Mouse (Mus musculus): ENCODE data around the gene Ptov1. TPM values are rescaled to one million over a fixed set of nuclear protein-coding genes. Genes with fewer than 3 reads are reported as not detected.

Gene Ptov1
- polyA plus RNA-seq, 1 experiment from 2014 or later: 458 TPM

MicroRNAs within 50 kb of the gene (microRNA counts, 519-probe panel; counts per million panel counts)
- not detected for microRNA mmu-miR-707

Small RNAs within 50 kb of the gene (microRNA-seq; reads per million reads assigned to microRNA genes)
- not detected for gene Mir707

Other genes starting within 250 kb of the Ptov1 start
- 0.74 and 1.1 TPM in 2 replicates for gene Myh14, start 198.9 kb downstream of the Ptov1 start, polyA plus RNA-seq (2014; fragmentation: Nextera tagmentation; extraction: Ambion mirVana)
- not detected in 2 replicates for gene Izumo2, start 161.0 kb downstream of the Ptov1 start, polyA plus RNA-seq (2014; fragmentation: Nextera tagmentation; extraction: Ambion mirVana)
- gene Vrk3, start 121.4 kb downstream of the Ptov1 start, polyA plus RNA-seq (2014; fragmentation: Nextera tagmentation; extraction: Ambion mirVana): 32.0 and 33.5 TPM in 2 replicates
- 1.2 and 1.3 TPM in 2 replicates for gene Zfp473, start 118.7 kb downstream of the Ptov1 start, polyA plus RNA-seq (2014; fragmentation: Nextera tagmentation; extraction: Ambion mirVana)
- gene Nup62, start 53.7 kb downstream of the Ptov1 start, polyA plus RNA-seq (2014; fragmentation: Nextera tagmentation; extraction: Ambion mirVana): 40.4 and 43.6 TPM in 2 replicates
- gene Il4i1, start 53.4 kb downstream of the Ptov1 start, polyA plus RNA-seq (2014; fragmentation: Nextera tagmentation; extraction: Ambion mirVana): 1.0 and 1.2 TPM in 2 replicates
- gene Atf5, start 53.1 kb downstream of the Ptov1 start, polyA plus RNA-seq (2014; fragmentation: Nextera tagmentation; extraction: Ambion mirVana): 4.2 and 4.7 TPM in 2 replicates
- 70.4 and 75.4 TPM in 2 replicates for gene Akt1s1, start 20.8 kb downstream of the Ptov1 start, polyA plus RNA-seq (2014; fragmentation: Nextera tagmentation; extraction: Ambion mirVana)
- gene Tbc1d17, start 20.7 kb downstream of the Ptov1 start, polyA plus RNA-seq (2014; fragmentation: Nextera tagmentation; extraction: Ambion mirVana): 79.6 and 105 TPM in 2 replicates
- gene Pnkp, start 12.6 kb downstream of the Ptov1 start, polyA plus RNA-seq (2014; fragmentation: Nextera tagmentation; extraction: Ambion mirVana): 30.0 and 31.7 TPM in 2 replicates
- gene Med25, start 22.9 kb upstream of the Ptov1 start, polyA plus RNA-seq (2014; fragmentation: Nextera tagmentation; extraction: Ambion mirVana): 75.4 and 94.0 TPM in 2 replicates
- 18.2 and 18.3 TPM in 2 replicates for gene Fuz, start 26.3 kb upstream of the Ptov1 start, polyA plus RNA-seq (2014; fragmentation: Nextera tagmentation; extraction: Ambion mirVana)
- gene Ap2a1, start 59.7 kb upstream of the Ptov1 start, polyA plus RNA-seq (2014; fragmentation: Nextera tagmentation; extraction: Ambion mirVana): 85.6 and 99.3 TPM in 2 replicates
- not detected in 2 replicates for gene Tsks, start 73.4 kb upstream of the Ptov1 start, polyA plus RNA-seq (2014; fragmentation: Nextera tagmentation; extraction: Ambion mirVana)
- gene Cpt1c, start 105.1 kb upstream of the Ptov1 start, polyA plus RNA-seq (2014; fragmentation: Nextera tagmentation; extraction: Ambion mirVana): 37.3 and 41.0 TPM in 2 replicates
- 241 and 274 TPM in 2 replicates for gene Prmt1, start 116.8 kb upstream of the Ptov1 start, polyA plus RNA-seq (2014; fragmentation: Nextera tagmentation; extraction: Ambion mirVana)
- gene Irf3, start 127.9 kb upstream of the Ptov1 start, polyA plus RNA-seq (2014; fragmentation: Nextera tagmentation; extraction: Ambion mirVana): 52.7 and 60.6 TPM in 2 replicates
- 20.0 and 23.4 TPM in 2 replicates for gene Bcl2l12, start 128.9 kb upstream of the Ptov1 start, polyA plus RNA-seq (2014; fragmentation: Nextera tagmentation; extraction: Ambion mirVana)
- 40.5 and 47.8 TPM in 2 replicates for gene Scaf1, start 146.6 kb upstream of the Ptov1 start, polyA plus RNA-seq (2014; fragmentation: Nextera tagmentation; extraction: Ambion mirVana)
- gene Rras, start 148.2 kb upstream of the Ptov1 start, polyA plus RNA-seq (2014; fragmentation: Nextera tagmentation; extraction: Ambion mirVana): 11.4 and 14.7 TPM in 2 replicates
- 13.6 and 16.0 TPM in 2 replicates for gene Prr12, start 183.1 kb upstream of the Ptov1 start, polyA plus RNA-seq (2014; fragmentation: Nextera tagmentation; extraction: Ambion mirVana)
- 70.4 and 71.8 TPM in 2 replicates for gene Nosip, start 192.6 kb upstream of the Ptov1 start, polyA plus RNA-seq (2014; fragmentation: Nextera tagmentation; extraction: Ambion mirVana)
- 12.0 and 13.4 TPM in 2 replicates for gene Prrg2, start 192.9 kb upstream of the Ptov1 start, polyA plus RNA-seq (2014; fragmentation: Nextera tagmentation; extraction: Ambion mirVana)
- gene Rcn3, start 222.4 kb upstream of the Ptov1 start, polyA plus RNA-seq (2014; fragmentation: Nextera tagmentation; extraction: Ambion mirVana): 67.4 and 73.9 TPM in 2 replicates
- 20.3 and 26.9 TPM in 2 replicates for gene Fcgrt, start 234.1 kb upstream of the Ptov1 start, polyA plus RNA-seq (2014; fragmentation: Nextera tagmentation; extraction: Ambion mirVana)